Comparison of ENCODE assay signal across 8 mouse cellular contexts in genomic region chr5:111842461-111842860, GRCm38 (mm10).
DNase-seq lines count a peak whose midpoint lies in the region; ATAC-seq lines count a peak whose summit lies in the region.

No protein-coding gene starts in this region.

- H3K36me3 ChIP-seq in heart, embryonic 16.5 days (ENCODE audit: control insufficient read depth, insufficient read depth) = no peaks in the 10 kb centered on the region
- H3K36me3 ChIP-seq in embryonic facial prominence, embryonic 12.5 days = no peaks in the 10 kb centered on the region
- no peaks in the 10 kb centered on the region for H3K36me3 ChIP-seq in splenic B cell, adult 2 months (ENCODE audit: control insufficient read depth, insufficient read depth, low read length, poor library complexity, severe bottlenecking)

- H3K27me3 ChIP-seq in heart, embryonic 16.5 days (ENCODE audit: control insufficient read depth, insufficient read depth, low read length) = peaks cover 10% of the 10 kb centered on the region
- peaks cover 7% of the 10 kb centered on the region; the same call in 1 of the 2 replicates for H3K27me3 ChIP-seq in embryonic facial prominence, embryonic 12.5 days
- no peaks in the 10 kb centered on the region for H3K27me3 ChIP-seq in splenic B cell, adult 2 months (ENCODE audit: control insufficient read depth, insufficient read depth, low read length, poor library complexity, severe bottlenecking)

- peak overlapping the region; percentile 32; the same call in 1 of the 2 replicates for H3K4me2 ChIP-seq in heart, embryonic 16.5 days (ENCODE audit: low read depth, low read length)
- H3K4me2 ChIP-seq in embryonic facial prominence, embryonic 12.5 days (replicated peaks) = peak overlapping the region; percentile 37

- 48% methylated on average over 17 of the region's 17 CpGs for WGBS in heart, embryonic 16.5 days
- WGBS in embryonic facial prominence, embryonic 12.5 days = 36% methylated on average over 17 of the region's 17 CpGs

- H3K27ac ChIP-seq in heart, embryonic 16.5 days (ENCODE audit: low read length) = no peak overlapping the region
- no peak overlapping the region for H3K27ac ChIP-seq in embryonic facial prominence, embryonic 12.5 days

- no peaks in the 10 kb centered on the region for H3K4me1 ChIP-seq in heart, embryonic 16.5 days (ENCODE audit: control insufficient read depth, insufficient read depth, low read length)
- H3K4me1 ChIP-seq in embryonic facial prominence, embryonic 12.5 days = peaks cover 10% of the 10 kb centered on the region

- no peak overlapping the region for H3K9ac ChIP-seq in heart, embryonic 16.5 days (ENCODE audit: low read length)
- no peak overlapping the region for H3K9ac ChIP-seq in embryonic facial prominence, embryonic 12.5 days

- H3K4me3 ChIP-seq in heart, embryonic 16.5 days (ENCODE audit: low read length) = no peak overlapping the region
- H3K4me3 ChIP-seq in embryonic facial prominence, embryonic 12.5 days = no peak overlapping the region

- ATAC-seq in heart, embryonic 16.5 days (replicated peaks; ENCODE audit: extremely low read depth, insufficient read depth, low FRiP score) = no peak
- no peak for ATAC-seq in embryonic facial prominence, embryonic 12.5 days (ENCODE audit: insufficient number of reproducible peaks, insufficient read depth, low FRiP score, low TSS enrichment)

- no peak for DNase-seq in heart, postnatal 25 days (ENCODE audit: low spot score)
- peak; percentile 14 for DNase-seq in kidney, postnatal 14 days
- peak; percentile 15 for DNase-seq in splenic B cell, adult 2 months (ENCODE audit: low read depth, low spot score)
- DNase-seq in adrenal gland, postnatal 25 days = no peak
- no peak for DNase-seq in cerebellum, adult 11 months
- DNase-seq in left cerebral cortex, postnatal 10 days (ENCODE audit: extremely low spot score in 1 of 2, low spot score in 2 of 2) = no peak

- H3K9me3 ChIP-seq in heart, embryonic 16.5 days (replicated peaks; ENCODE audit: control insufficient read depth, low read length) = no peaks in the 10 kb centered on the region; the same call in 1 of the 2 replicates
- no peaks in the 10 kb centered on the region for H3K9me3 ChIP-seq in embryonic facial prominence, embryonic 12.5 days

- intact Hi-C loops in heart, postnatal 25 days (cut with DNase I) = no loop called here
- intact Hi-C loops in left cerebral cortex, postnatal 10 days (cut with DNase I) = no loop called here

Comparison
In these comparisons a context has a peak if more than half of its experiments do, and no peak if none do; other contexts are left out.
1. DNase-seq: peak in kidney, postnatal 14 days (single experiment) and splenic B cell, adult 2 months (single experiment); none in heart, postnatal 25 days (single experiment), adrenal gland, postnatal 25 days (single experiment), cerebellum, adult 11 months (single experiment) and left cerebral cortex, postnatal 10 days (0 of 2).